Mouse (Mus musculus): Measurements from ENCODE around the gene Bmp2k.
A peak's percentile ranks its signal among the peaks of the same experiment; 100 is the strongest.

Gene Bmp2k

DNA sequence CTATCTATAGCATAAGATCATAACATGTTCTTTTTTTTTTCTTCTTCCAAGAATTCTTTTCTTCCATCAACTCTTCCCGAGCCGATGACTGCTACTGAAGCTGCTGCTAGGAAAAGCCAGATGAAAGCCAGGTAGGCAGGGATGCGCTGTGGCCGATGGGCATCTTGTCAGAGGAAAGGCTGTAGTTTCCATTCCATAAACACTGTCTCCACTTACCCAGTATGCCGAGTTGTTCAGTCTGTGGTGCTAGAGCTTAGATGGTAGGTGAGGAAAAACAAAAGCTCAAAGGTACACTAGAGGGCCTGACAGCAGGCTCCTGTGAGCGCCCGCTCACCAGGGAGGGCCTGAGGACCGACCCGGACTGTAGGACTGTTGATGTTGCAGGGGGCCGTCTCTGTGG is 57.3 kb downstream of the Bmp2k start:
- DNase-seq (ENCODE audit: low read depth, low spot score), result no peak

DNA sequence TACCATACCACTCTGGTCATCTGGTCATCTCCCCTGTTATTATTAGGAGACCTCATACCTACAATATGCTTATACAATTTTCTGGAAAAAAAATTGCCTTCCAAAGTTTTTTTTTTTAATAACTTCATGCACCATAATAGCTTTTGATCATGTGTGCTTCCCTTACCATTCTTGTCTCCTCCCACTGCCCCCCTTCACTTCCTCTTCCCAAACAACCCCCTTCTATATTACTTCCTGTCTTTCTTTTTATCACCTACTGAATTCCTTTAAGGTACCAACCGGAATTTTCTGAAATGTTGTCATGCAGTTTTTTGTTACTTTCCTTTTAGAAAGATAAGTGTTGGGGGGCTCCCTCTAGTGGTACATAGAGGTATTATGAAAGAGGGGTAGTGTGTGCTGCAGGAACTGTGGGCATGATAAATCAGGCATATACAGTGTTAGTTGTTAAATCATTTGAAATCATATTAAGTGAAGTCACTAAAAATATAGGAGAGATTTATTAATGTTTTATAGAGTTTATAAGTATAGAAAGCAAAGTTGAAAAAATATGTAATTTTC is 58.1 kb downstream of the Bmp2k start:
- DNase-seq (ENCODE audit: low read depth, low spot score), result peak; percentile 83

DNA sequence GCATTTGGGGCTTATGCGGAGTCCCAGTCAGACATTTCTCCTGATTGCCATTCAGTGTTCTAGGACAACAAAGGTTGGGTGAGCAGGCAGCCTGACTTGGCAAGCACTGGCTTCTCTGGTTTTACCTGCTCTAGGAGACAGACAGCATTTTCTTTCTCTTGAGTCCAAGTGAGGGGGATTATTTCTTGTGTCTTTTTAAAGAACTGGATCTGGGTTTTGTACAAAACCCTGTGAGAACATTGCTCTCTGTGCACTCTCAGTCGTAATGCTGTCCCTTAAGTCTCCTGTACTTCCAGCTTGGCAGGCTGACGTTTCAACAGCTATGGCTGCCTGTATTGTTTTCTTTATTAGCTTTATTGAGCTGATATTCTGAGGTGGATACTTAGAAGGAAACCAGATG is 58.9 kb downstream of the Bmp2k start:
- no peak for DNase-seq (ENCODE audit: low read depth, low spot score)

DNA sequence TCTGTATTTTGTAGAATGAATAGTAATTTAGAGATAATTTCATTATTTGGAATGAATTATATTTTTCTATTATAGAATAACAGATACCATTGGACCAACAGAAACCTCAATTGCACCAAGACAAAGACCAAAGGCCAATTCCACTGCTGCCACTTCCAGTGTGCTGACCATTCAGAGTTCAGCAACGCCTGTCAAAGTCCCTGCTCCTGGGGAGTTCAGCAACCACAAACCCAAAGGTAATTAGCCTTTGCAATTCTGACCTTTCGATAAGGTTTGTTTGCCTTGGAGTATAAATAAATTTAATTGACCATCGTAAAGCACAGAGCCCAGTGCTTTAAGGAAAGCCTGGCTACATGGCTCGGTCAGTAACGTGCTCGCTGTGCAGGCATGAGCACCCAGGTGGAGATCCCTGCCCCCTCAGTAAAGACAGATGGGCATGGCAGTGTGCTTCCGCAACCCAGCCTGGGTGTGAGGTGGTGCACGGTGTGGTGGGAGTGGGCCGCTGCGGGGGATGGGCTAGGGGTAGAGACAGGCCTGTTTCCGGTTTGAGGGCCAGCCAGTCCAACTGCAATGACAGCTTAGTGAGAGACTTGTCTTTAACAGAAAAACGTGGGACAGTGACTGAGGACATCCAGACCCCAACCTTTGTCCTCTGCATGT is 59.4 kb downstream of the Bmp2k start:
- no peak for DNase-seq (ENCODE audit: low read depth, low spot score)

DNA sequence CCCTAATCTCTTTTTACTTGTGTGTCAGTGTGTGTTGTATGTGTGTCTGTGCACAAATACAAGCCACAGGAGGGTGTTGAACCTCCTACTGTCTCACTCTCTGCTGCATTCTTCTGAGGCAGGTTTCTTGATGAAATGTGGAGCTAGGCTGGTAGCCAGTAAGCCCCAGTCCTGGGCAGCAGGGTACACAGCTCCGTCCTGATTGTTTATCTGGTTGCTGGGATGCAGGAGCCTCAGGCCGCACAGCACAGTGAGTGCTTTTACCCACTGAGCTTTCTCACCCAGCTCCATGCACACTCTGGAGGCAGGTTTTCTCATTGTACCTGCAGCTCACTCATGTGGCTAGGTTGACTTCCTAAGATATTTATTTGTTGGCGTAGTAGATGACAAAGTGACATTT is 63.4 kb downstream of the Bmp2k start:
- no peak for DNase-seq (ENCODE audit: low read depth, low spot score)

DNA sequence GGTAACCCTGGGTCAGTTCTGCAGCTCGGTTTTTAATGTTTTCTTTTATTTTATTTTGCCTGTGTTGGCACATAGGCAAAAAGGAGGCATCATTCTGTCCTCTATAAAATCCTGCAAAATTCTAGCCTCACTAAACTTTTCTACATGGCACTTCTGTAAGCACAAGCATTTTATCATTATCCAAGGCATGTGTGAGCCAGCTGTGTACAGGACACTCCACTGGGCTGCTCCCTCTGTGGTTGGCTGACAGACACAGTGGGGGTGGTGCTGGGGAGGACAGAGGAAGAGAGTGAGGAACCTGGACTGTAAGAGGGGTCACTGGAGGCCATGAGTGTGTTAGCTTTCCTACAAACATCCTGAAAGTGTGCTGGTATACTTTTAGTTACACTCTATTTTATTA is 64.6 kb downstream of the Bmp2k start:
- no peak for DNase-seq (ENCODE audit: low read depth, low spot score)

DNA sequence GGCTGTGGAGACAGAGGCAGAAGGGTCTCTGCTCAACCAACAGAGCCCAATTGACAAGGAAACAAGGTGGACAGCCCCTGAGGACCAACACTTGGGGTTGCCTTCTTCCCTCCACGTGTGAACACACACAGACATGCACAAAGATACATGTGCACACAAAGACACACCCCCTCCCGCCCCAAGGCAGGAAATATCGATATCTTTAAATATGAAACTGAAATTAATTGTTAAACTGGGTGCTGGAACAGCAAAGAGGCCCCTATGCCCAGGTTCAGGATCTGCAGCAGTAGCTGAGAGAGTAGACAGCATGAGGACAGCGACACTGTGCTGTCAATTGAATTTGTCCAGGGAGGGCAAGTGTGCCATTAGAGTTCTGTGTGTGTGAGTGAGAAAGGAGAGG is 68.3 kb downstream of the Bmp2k start:
- no peak for DNase-seq (ENCODE audit: low read depth, low spot score)

DNA sequence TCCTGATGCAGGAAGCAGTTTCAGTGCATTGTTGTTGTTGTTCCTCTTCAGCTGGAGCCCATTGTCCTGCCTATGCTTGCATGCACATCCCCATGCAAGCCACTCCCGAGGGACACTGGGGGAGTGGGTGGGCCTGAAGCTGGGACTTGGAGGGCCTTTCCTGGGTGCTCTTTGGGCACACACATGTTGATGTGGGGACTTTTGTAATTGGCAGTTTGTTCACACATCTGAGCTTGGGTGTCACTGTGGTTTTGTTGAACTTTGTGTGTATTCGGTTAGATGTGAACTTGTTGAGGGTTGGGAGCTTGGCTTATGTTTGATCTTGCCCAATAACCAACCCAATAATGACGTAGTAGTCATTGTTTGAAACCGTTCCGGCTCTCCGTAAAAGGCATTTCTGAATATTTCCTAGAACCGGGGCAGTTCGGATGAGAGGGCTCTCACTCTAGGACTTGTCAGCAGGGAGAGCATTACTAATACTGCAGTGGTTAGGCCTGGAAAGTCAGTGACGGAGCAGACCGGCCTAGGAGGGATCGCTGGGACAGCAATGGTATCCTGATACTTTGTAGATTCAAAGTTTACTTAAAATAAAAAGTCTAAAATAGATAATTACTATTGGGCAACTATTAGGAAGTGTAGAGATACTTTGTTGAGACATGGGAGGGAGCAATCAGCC is 78.1 kb downstream of the Bmp2k start:
- no peak for DNase-seq (ENCODE audit: low read depth, low spot score)

DNA sequence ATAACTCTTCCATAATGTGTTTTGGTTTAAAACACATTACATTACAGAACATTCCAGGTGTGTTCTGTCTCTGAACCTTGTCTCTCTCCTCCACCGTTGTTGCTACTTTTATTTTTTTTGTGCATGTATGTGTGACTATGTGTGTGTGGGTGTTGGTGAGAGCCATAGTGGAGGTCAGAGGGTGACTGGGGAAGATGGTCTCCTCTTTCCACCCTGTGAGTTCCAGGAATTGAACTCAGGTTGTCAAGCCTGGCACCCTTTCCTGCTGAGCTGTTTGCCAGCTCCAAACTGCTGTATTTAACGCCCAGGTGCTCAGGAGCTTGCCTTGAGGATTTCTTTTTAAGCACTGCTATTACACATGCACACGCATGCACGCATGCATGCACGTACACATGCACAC is 78.7 kb downstream of the Bmp2k start:
- DNase-seq (ENCODE audit: low read depth, low spot score), result no peak

DNA sequence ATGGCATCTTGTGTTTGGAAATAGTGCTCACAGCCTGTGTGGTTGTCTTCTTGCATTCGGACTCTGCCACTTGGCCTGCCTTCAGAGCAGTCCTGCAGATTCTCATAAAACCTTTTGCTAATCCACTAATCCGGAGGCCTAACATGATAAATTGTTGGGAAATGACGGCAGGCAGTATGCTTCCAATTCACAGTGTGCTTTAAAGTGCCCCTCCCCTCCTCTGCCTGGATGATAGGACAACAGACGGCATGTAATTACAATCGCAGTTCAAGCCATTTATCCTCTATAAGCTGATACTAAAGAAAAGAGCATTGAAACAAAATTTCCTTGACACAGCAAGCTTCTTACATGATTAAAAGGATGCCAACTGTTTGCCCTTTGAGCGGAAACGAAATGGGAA is 80.2 kb downstream of the Bmp2k start:
- no peak for DNase-seq (ENCODE audit: low read depth, low spot score)

DNA sequence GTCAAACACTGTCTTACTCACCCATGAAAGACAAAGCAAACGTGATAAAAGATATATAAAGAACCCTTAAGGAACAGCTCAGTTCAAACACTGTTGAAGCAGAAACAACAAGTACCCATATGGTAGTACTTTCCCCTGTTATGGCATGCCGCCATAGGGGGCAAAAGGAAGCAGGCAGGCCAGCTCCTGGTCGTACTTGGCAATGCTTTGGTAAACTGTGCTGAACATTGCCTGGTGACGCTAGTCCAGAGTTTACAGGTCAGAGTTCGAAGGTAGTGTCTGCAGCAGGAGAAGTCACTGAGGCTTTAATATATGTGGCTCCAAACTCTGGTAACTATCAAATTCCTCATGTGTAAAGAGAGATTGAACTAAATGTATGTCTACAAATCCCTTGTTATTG is 81.2 kb downstream of the Bmp2k start:
- DNase-seq (ENCODE audit: low read depth, low spot score), result no peak

DNA sequence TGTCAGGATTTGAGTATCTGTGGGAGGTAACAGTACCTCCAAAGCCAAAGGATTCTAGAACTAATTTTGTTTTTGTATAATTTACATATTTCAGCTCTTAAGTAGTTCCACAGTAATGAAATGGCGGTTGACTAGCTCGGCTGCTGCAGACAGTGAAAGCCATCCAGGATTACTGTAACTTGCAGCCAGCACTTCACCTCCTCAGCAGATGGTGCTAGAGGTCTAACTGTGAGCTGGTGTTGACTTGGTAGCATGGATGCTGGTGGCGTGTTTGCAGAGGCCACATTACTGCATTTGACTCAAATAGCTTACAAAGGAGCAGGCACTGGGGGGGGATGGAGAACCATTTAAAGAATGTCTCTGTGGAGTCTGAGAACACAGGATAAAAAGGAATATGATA is 84.0 kb downstream of the Bmp2k start:
- peak; percentile 57 for DNase-seq (ENCODE audit: low read depth, low spot score)

DNA sequence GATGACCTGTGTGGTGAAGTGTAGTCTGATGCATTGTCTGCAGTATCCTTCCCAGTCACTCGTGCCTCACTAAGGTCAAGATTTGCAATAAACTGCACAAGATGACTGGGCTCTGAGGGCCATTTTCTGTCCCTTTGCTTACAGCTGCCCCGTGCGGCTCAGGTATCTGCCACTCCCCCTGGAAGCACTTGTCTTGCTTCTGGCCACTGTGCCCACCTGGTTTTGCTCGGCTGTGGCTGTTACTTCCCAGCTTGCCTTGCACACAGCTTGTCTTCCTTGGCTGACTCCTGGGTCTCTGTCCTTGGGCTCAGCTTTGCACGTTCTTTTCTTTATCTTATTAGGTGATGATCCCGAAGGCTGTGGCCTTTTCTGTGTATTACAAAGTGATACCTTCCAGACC is 86.2 kb downstream of the Bmp2k start:
- DNase-seq (ENCODE audit: low read depth, low spot score), result no peak

DNA sequence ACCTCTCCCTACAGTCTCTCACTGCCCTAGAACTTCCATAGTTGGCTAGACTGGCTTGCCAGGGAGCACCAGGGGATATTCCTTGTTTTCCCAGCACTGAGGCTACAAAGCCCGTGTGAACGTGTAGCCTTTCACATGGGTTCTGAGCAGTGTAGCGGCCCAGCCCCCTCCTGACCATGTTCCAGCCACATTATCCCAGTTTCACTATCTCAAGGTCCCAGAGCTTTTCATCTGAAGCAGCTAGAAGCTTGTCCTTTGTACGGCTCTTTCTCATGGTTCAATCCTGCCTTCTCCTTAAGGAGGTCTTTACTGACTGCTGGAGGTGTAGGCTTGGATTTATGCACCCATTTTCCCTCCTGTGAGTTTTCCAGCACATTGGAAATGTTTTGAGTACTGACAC is 87.1 kb downstream of the Bmp2k start:
- no peak for DNase-seq (ENCODE audit: low read depth, low spot score)

DNA sequence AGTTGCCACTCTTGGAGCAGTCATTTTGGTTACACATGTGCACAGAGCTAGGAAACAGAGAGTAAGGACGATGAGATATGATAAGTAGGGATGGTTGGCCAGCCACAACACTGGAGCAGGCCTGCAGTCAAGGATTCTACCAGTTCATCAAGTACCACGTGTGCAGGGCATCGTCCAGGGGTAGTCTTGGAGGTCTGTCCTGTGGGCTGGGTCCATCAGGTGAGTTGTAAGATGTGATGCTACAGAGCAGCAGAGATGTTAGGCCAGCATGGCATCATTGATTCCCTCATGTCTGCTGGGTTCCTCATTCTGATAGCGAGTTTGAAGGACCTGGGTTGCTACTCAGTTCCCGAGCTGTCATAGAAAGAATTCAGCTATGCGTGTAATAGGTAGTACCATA is 87.6 kb downstream of the Bmp2k start:
- DNase-seq (ENCODE audit: low read depth, low spot score), result no peak

DNA sequence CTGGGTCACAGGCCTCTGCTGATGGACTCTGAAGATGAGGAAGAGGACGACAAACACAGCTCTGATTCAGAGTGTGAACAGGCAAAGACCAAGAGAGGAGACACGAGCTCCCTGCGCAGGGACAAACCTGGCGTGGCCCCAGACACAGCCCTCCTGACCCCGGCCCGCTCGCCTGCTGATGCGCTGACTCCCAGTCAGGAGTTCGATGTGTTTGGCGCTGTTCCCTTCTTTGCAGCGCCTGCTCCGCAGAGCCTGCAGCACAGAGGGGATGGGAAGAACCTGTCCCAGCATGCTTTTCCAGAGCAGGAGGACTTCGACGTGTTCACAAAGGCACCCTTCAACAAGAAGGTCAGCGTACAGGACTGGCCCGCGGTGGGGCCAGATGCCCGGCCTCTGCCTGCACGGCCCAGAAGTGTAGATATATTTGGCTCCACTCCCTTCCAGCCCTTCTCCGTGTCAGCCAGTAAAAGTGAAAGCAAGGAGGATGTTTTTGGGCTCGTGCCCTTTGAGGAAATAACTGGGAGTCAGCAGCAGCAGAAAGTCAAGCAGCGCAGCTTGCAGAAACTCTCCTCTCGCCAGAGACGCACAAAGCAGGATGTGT is 89.6 kb downstream of the Bmp2k start:
- no peak for DNase-seq (ENCODE audit: low read depth, low spot score)

DNA sequence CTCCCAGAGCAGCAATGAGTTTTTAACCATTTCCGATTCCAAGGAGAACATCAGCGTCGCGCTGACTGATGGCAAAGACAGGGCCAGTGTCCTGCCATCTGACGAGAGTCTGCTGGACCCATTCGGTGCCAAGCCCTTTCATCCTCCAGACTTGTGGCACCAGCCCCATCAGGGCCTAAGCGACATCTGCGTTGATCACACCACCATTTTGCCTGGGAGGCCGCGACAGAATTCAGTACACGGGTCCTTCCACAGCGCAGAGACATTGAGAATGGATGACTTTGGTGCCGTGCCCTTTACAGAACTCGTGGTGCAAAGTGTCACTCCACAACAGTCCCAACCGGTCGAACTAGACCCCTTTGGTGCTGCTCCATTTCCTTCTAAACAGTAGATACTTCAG is 90.3 kb downstream of the Bmp2k start:
- no peak for DNase-seq (ENCODE audit: low read depth, low spot score)

DNA sequence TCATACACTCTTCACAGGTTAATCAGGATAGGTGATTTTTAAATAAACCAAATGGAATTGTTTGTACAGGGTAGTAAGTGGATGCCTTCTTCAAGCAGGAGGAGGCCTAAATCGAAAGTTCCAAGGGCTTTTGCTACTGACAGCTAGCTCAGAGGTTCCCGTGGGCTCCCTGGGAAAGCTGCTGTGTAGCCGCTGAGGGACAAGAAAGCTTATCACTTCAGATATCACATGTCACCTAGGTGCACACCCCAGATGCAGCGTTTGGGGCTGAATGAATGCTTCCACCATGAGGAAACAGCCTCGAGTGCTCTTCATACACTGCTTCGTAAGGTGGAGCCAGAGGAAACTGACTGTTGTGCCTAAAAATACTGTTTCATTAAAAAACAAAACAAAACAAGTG is 90.7 kb downstream of the Bmp2k start:
- no peak for DNase-seq (ENCODE audit: low read depth, low spot score)

DNA sequence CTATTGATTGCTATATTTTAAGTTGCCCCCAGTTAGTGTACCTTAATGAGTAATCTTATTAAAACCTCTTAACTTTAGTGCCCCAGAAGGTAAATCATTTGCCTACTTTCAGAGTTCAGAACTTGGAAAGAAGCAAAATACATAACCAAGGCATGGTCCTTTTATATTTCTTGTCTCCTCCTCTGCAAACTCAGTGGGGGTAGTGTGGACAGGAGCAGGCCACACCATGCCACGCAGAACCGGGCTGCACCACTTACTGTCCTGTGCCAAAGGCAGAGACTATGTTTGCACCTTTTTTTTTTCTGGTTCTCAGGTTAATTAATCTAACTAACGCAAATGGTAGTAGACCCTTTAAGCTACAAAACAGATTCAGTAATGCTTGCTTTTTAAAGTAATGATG is 91.9 kb downstream of the Bmp2k start:
- DNase-seq (ENCODE audit: low read depth, low spot score), result no peak

DNA sequence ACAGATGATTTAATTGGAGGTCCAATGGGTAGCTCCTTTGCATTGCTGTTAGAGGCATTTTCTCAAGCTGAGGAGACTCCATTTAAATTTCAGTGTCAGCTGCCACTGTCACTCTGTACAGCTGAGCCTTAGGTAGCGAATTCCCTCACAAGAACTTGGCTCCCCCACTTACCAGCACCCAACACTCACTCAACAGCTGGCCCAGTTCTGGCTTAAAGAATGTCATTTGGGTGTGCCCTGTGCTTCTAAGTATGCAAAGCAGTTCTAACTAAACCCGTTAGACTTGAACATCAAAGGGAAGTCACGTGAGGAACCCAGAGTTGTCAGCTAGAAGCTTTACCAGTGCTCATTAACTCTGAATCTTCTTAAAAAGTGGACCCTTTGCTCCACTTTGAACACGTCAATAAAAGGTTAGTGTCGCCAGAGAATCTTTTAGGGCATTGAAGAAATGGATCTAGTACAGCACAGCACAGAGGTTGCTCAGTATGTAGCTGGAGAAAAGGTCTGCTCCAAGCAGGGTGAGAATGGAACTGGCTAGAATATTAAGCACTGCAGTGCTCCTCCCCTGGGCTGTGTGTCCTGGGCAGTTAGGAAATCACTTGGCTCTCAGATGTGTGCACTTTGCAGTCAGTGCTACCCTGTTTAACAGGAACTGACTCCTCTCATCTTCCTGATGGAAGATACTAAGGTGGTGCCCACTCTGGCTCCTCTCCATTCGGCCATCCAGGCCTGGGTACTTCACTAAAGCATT is 92.7 kb downstream of the Bmp2k start:
- DNase-seq (ENCODE audit: low read depth, low spot score), result peak; percentile 67

DNA sequence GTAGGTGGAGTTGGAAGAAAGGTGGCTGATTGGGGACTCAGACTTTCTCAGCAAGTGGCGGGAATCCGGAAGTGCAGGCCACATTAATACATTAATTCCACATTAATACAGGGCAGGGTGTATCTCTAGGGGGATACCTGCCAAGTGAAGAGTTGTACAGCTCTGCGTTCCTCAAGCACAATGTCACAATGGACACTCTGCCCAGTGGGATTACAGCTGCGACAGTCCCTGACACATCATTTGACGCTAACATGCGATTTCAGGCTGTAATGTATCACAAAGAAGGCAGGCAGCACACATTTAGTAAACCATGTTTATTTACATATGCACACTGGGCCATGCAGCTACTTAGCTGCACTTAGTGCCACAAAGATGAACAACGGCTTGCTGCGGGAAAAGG is 95.5 kb downstream of the Bmp2k start:
- no peak for DNase-seq (ENCODE audit: low read depth, low spot score)

DNA sequence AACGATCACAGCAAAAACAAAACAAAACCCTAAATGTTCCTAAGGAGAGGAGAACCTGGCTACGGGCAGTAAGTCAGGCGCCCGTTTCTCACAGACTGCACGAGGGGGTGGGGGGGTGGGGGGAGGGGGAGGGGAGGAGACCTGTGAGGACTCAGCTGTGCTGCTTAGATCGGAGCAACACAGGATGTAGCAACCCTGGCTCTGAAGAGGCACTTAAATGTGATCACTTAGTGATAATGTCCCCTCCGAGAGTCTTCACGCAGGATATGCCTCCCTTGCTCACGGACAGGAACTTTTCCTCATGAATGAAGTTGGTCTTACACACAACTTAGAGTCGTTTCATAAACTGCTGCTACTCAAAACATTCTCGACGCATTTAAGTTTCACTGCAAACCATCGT is 97.8 kb downstream of the Bmp2k start:
- peak; percentile 43 for DNase-seq (ENCODE audit: low read depth, low spot score)
